Mouse (Mus musculus): ENCODE measurements around the gene Ly6g6d. TPM values are rescaled to one million over a fixed set of nuclear protein-coding genes. Genes with fewer than 3 reads are reported as not detected.

The Ly6g6d gene
- polyA plus RNA-seq, 1 experiment from 2014 or later = not detected

GRCm38 (mm10) chr17:35021842-35022477 lies 55.9 kb downstream of the Ly6g6d start:
- 68% methylated on average over 6 of the region's 6 CpGs for WGBS
- no peak for DNase-seq (ENCODE audit: low spot score)
- H3K9me3 ChIP-seq = no peaks in the 10 kb centered on the region
- peak overlapping the region; percentile 78 for H3K27ac ChIP-seq (replicated peaks)
- no peaks in the 10 kb centered on the region for H3K27me3 ChIP-seq (replicated peaks; ENCODE audit: low read depth, poor library complexity, severe bottlenecking)
- H3K4me3 ChIP-seq = peak overlapping the region; percentile 41
- H3K36me3 ChIP-seq (replicated peaks) = peaks cover 14% of the 10 kb centered on the region
- H3K4me1 ChIP-seq = peaks cover 51% of the 10 kb centered on the region

Other genes starting within 250 kb of the Ly6g6d start
- 24.6 and 26.4 TPM in 2 replicates for gene Stk19, start 241.1 kb downstream of the Ly6g6d start, polyA plus RNA-seq (2016; fragmentation: Nextera tagmentation; extraction: Ambion mirVana)
- 78.1 and 88.8 TPM in 2 replicates for gene Dxo, start 241.0 kb downstream of the Ly6g6d start, polyA plus RNA-seq (2016; fragmentation: Nextera tagmentation; extraction: Ambion mirVana)
- gene Skiv2l, start 227.9 kb downstream of the Ly6g6d start, polyA plus RNA-seq (2016; fragmentation: Nextera tagmentation; extraction: Ambion mirVana) = 57.1 and 57.3 TPM in 2 replicates
- gene Nelfe, start 227.7 kb downstream of the Ly6g6d start, polyA plus RNA-seq (2016; fragmentation: Nextera tagmentation; extraction: Ambion mirVana) = 129 and 144 TPM in 2 replicates
- gene Cfb, start 215.5 kb downstream of the Ly6g6d start, polyA plus RNA-seq (2016; fragmentation: Nextera tagmentation; extraction: Ambion mirVana) = 2.1 and 2.6 TPM in 2 replicates
- 4.8 and 6.2 TPM in 2 replicates for gene Zbtb12, start 198.6 kb downstream of the Ly6g6d start, polyA plus RNA-seq (2016; fragmentation: Nextera tagmentation; extraction: Ambion mirVana)
- gene Gm20547, start 196.0 kb downstream of the Ly6g6d start, polyA plus RNA-seq (2016; fragmentation: Nextera tagmentation; extraction: Ambion mirVana) = not detected in 2 replicates
- gene C2, start 179.8 kb downstream of the Ly6g6d start, polyA plus RNA-seq (2016; fragmentation: Nextera tagmentation; extraction: Ambion mirVana) = 0.55 and 1.6 TPM in 2 replicates
- 96.5 and 103 TPM in 2 replicates for gene Ehmt2, start 179.6 kb downstream of the Ly6g6d start, polyA plus RNA-seq (2016; fragmentation: Nextera tagmentation; extraction: Ambion mirVana)
- 0.21 and 0.44 TPM in 2 replicates for gene Slc44a4, start 163.6 kb downstream of the Ly6g6d start, polyA plus RNA-seq (2016; fragmentation: Nextera tagmentation; extraction: Ambion mirVana)
- gene Neu1, start 146.8 kb downstream of the Ly6g6d start, polyA plus RNA-seq (2016; fragmentation: Nextera tagmentation; extraction: Ambion mirVana) = 14.0 and 19.3 TPM in 2 replicates
- 0.13 and 0.15 TPM in 2 replicates for gene Hspa1b, start 118.8 kb downstream of the Ly6g6d start, polyA plus RNA-seq (2016; fragmentation: Nextera tagmentation; extraction: Ambion mirVana)
- gene Gm20481, start 108.2 kb downstream of the Ly6g6d start, polyA plus RNA-seq (2016; fragmentation: Nextera tagmentation; extraction: Ambion mirVana) = not detected in 2 replicates
- 1.3 and 1.9 TPM in 2 replicates for gene Hspa1a, start 105.9 kb downstream of the Ly6g6d start, polyA plus RNA-seq (2016; fragmentation: Nextera tagmentation; extraction: Ambion mirVana)
- gene Hspa1l, start 105.4 kb downstream of the Ly6g6d start, polyA plus RNA-seq (2016; fragmentation: Nextera tagmentation; extraction: Ambion mirVana) = 1.1 TPM in 2 replicates
- gene Lsm2, start 96.2 kb downstream of the Ly6g6d start, polyA plus RNA-seq (2016; fragmentation: Nextera tagmentation; extraction: Ambion mirVana) = 339 and 361 TPM in 2 replicates
- 197 and 223 TPM in 2 replicates for gene Vars, start 77.1 kb downstream of the Ly6g6d start, polyA plus RNA-seq (2016; fragmentation: Nextera tagmentation; extraction: Ambion mirVana)
- gene Vwa7, start 61.5 kb downstream of the Ly6g6d start, polyA plus RNA-seq (2016; fragmentation: Nextera tagmentation; extraction: Ambion mirVana) = 0.18 and 0.21 TPM in 2 replicates
- 4.2 and 5.6 TPM in 2 replicates for gene Sapcd1, start 50.0 kb downstream of the Ly6g6d start, polyA plus RNA-seq (2016; fragmentation: Nextera tagmentation; extraction: Ambion mirVana)
- gene Msh5, start 31.3 kb downstream of the Ly6g6d start, polyA plus RNA-seq (2016; fragmentation: Nextera tagmentation; extraction: Ambion mirVana) = 3.9 and 4.4 TPM in 2 replicates
- gene Clic1, start 28.1 kb downstream of the Ly6g6d start, polyA plus RNA-seq (2016; fragmentation: Nextera tagmentation; extraction: Ambion mirVana) = 190 and 191 TPM in 2 replicates
- gene Ddah2, start 19.0 kb downstream of the Ly6g6d start, polyA plus RNA-seq (2016; fragmentation: Nextera tagmentation; extraction: Ambion mirVana) = 482 and 503 TPM in 2 replicates
- 0.31 and 0.35 TPM in 2 replicates for gene Ly6g6c, start 12.7 kb downstream of the Ly6g6d start, polyA plus RNA-seq (2016; fragmentation: Nextera tagmentation; extraction: Ambion mirVana)
- gene Mpig6b, start 11.9 kb downstream of the Ly6g6d start, polyA plus RNA-seq (2016; fragmentation: Nextera tagmentation; extraction: Ambion mirVana) = 0.52 and 0.93 TPM in 2 replicates
- 0.83 and 1.00 TPM in 2 replicates for gene Ly6g6e, start 1.2 kb downstream of the Ly6g6d start, polyA plus RNA-seq (2016; fragmentation: Nextera tagmentation; extraction: Ambion mirVana)
- 0.51 and 0.62 TPM in 2 replicates for gene Ly6g6f, start 7.5 kb upstream of the Ly6g6d start, polyA plus RNA-seq (2016; fragmentation: Nextera tagmentation; extraction: Ambion mirVana)
- gene Abhd16a, start 11.2 kb upstream of the Ly6g6d start, polyA plus RNA-seq (2016; fragmentation: Nextera tagmentation; extraction: Ambion mirVana) = 59.4 and 60.0 TPM in 2 replicates
- not detected in 2 replicates for gene Ly6g5c, start 30.2 kb upstream of the Ly6g6d start, polyA plus RNA-seq (2016; fragmentation: Nextera tagmentation; extraction: Ambion mirVana)
- 1.5 and 1.6 TPM in 2 replicates for gene Ly6g5b, start 37.4 kb upstream of the Ly6g6d start, polyA plus RNA-seq (2016; fragmentation: Nextera tagmentation; extraction: Ambion mirVana)
- gene Gpank1, start 43.4 kb upstream of the Ly6g6d start, polyA plus RNA-seq (2016; fragmentation: Nextera tagmentation; extraction: Ambion mirVana) = 32.5 and 33.3 TPM in 2 replicates
- 283 and 288 TPM in 2 replicates for gene Csnk2b, start 44.0 kb upstream of the Ly6g6d start, polyA plus RNA-seq (2016; fragmentation: Nextera tagmentation; extraction: Ambion mirVana)
- 9.6 and 9.7 TPM in 2 replicates for gene D17H6S53E, start 48.3 kb upstream of the Ly6g6d start, polyA plus RNA-seq (2016; fragmentation: Nextera tagmentation; extraction: Ambion mirVana)
- 0.40 and 0.69 TPM in 2 replicates for gene Apom, start 54.0 kb upstream of the Ly6g6d start, polyA plus RNA-seq (2016; fragmentation: Nextera tagmentation; extraction: Ambion mirVana)
- gene Bag6, start 57.1 kb upstream of the Ly6g6d start, polyA plus RNA-seq (2016; fragmentation: Nextera tagmentation; extraction: Ambion mirVana) = 73.8 and 77.8 TPM in 2 replicates
- 203 and 205 TPM in 2 replicates for gene Prrc2a, start 86.8 kb upstream of the Ly6g6d start, polyA plus RNA-seq (2016; fragmentation: Nextera tagmentation; extraction: Ambion mirVana)
- 2.9 and 3.9 TPM in 2 replicates for gene Aif1, start 98.0 kb upstream of the Ly6g6d start, polyA plus RNA-seq (2016; fragmentation: Nextera tagmentation; extraction: Ambion mirVana)
- gene Lst1, start 110.4 kb upstream of the Ly6g6d start, polyA plus RNA-seq (2016; fragmentation: Nextera tagmentation; extraction: Ambion mirVana) = 2.6 and 6.9 TPM in 2 replicates
- 0.16 and 0.34 TPM in 2 replicates for gene Ltb, start 116.4 kb upstream of the Ly6g6d start, polyA plus RNA-seq (2016; fragmentation: Nextera tagmentation; extraction: Ambion mirVana)
- not detected in 2 replicates for gene Tnf, start 123.9 kb upstream of the Ly6g6d start, polyA plus RNA-seq (2016; fragmentation: Nextera tagmentation; extraction: Ambion mirVana)
- gene Lta, start 127.3 kb upstream of the Ly6g6d start, polyA plus RNA-seq (2016; fragmentation: Nextera tagmentation; extraction: Ambion mirVana) = not detected in 2 replicates
- 0.33 and 0.40 TPM in 2 replicates for gene Gm16181, start 142.8 kb upstream of the Ly6g6d start, polyA plus RNA-seq (2016; fragmentation: Nextera tagmentation; extraction: Ambion mirVana)
- gene Atp6v1g2, start 155.6 kb upstream of the Ly6g6d start, polyA plus RNA-seq (2016; fragmentation: Nextera tagmentation; extraction: Ambion mirVana) = 5.2 and 5.6 TPM in 2 replicates
- 9.3 and 9.6 TPM in 2 replicates for gene Nfkbil1, start 157.7 kb upstream of the Ly6g6d start, polyA plus RNA-seq (2016; fragmentation: Nextera tagmentation; extraction: Ambion mirVana)
- 726 and 735 TPM in 2 replicates for gene Ddx39b, start 163.7 kb upstream of the Ly6g6d start, polyA plus RNA-seq (2016; fragmentation: Nextera tagmentation; extraction: Ambion mirVana)
- gene H2-D1, start 184.7 kb upstream of the Ly6g6d start, polyA plus RNA-seq (2016; fragmentation: Nextera tagmentation; extraction: Ambion mirVana) = 30.3 and 32.9 TPM in 2 replicates
- not detected in 2 replicates for gene H2-Q1, start 242.3 kb upstream of the Ly6g6d start, polyA plus RNA-seq (2016; fragmentation: Nextera tagmentation; extraction: Ambion mirVana)

Measured in embryonic facial prominence, embryonic 10.5 days (tissue).